Mouse (Mus musculus) midbrain, embryonic 14.5 days (tissue): ENCODE measurements around the gene Rab21. TPM values are rescaled to one million over a fixed set of nuclear protein-coding genes. Genes with fewer than 3 reads are reported as not detected.
A peak's percentile ranks its signal among the peaks of the same experiment; 100 is the strongest.
"Not testable (repeated sequence)": the region's sequence is repeated elsewhere in the genome, so short reads cannot be mapped to it uniquely, and the experiment has no call there.

Experiments used
- ATAC-seq: fragments of 200-750 bp; cut with Nextera tagmentation; 2 replicates; pipeline ENCODE4 v1.8.0; 2017; ENCODE audit warnings: moderate number of reproducible peaks, moderate library complexity; ENCODE audit not compliant: low FRiP score, low TSS enrichment
- DNase-seq: peaks from one replicate; pipeline ENCODE4 v3.0.0-alpha.2; 2015
- H3K27ac ChIP-seq: fragments of 300-500 bp; sonication (generic); replicated peaks from 2 replicates; pipeline ENCODE4 v1.5.1; 2014; ENCODE audit warnings: mild to moderate bottlenecking, low read depth, low read length, moderate library complexity
- H3K27me3 ChIP-seq: fragments of 300-500 bp; sonication (generic); 2 replicates; pipeline ENCODE4 v1.6.1; 2014; ENCODE audit warnings: low read length, control low read depth, mixed read lengths; ENCODE audit not compliant: control insufficient read depth, insufficient read depth
- H3K36me3 ChIP-seq: fragments of 300-500 bp; sonication (generic); 2 replicates; pipeline ENCODE4 v1.6.1; 2014; ENCODE audit warnings: low read length, control low read depth; ENCODE audit not compliant: control insufficient read depth, insufficient read depth
- H3K4me1 ChIP-seq: fragments of 300-500 bp; sonication (generic); 2 replicates; pipeline ENCODE4 v1.6.1; 2014; ENCODE audit warnings: mild to moderate bottlenecking, antibody characterized with exemption, low read length, control low read depth; ENCODE audit not compliant: control insufficient read depth, insufficient read depth
- H3K4me2 ChIP-seq: fragments of 300-500 bp; sonication (generic); 2 replicates; pipeline ENCODE4 v1.6.1; 2014; ENCODE audit warnings: mild to moderate bottlenecking, low read length, moderate library complexity
- H3K4me3 ChIP-seq: fragments of 300-500 bp; sonication (generic); replicated peaks from 2 replicates; pipeline ENCODE4 v1.5.1; 2014; ENCODE audit warnings: low read depth, low read length
- H3K9ac ChIP-seq: fragments of 300-500 bp; sonication (generic); replicated peaks from 2 replicates; pipeline ENCODE4 v1.6.1; 2014; ENCODE audit warnings: mild to moderate bottlenecking, low read length, moderate library complexity
- H3K9me3 ChIP-seq: fragments of 300-500 bp; sonication (generic); 2 replicates; pipeline ENCODE4 v1.6.1; 2016; ENCODE audit warnings: low read length, control low read depth, mixed read lengths; ENCODE audit not compliant: control insufficient read depth
- WGBS: fragments of 180-500 bp; shearing (Covaris S2); extraction: QIAGEN DNeasy Blood & Tissue Kit; methylation state at CpG from one replicate; pipeline ENCODE4 v1.1.7; 2014; 5-methylcytosine and 5-hydroxymethylcytosine counted together
- polyA plus RNA-seq: library from polyadenylated mRNA; unstranded; fragments of >200 nt; fragmentation: Nextera tagmentation; extraction: Ambion mirVana; gene quantifications from 2 replicates; pipeline ENCODE4 v1.2.1, GENCODE M21; 2014

Rab21 gene
- polyA plus RNA-seq, 1 experiment from 2014 or later: 12.8 TPM

DNA sequence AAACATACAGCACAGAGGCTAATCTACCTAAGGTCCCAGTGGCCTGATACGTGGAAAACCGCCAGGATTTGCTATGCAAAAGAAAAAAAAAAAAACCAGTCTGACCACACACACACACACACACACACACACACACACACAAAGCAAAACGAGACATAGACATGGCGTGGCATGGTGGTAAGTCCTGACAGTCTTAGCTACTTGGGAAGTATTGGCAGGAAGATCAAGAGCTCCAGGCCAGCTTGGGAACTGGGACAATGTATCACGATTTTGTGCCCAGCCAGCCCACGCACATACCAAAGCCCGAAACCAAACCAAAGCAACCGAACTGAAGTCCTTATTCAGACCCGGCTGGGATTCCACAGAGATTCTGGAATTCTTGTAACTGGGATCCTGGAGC lies 18.1 kb upstream of the Rab21 start:
- Histone ChIP-seq H3K27me3 (no peaks in the 10 kb centered on the region), H3K9me3 (no peaks in the 10 kb centered on the region), H3K36me3 (peaks cover 5% of the 10 kb centered on the region; the same call in 1 of the 2 replicates), H3K9ac (no peak overlapping the region), H3K4me1 (no peaks in the 10 kb centered on the region), H3K4me3 (no peak overlapping the region), H3K4me2 (no peak overlapping the region), H3K27ac (no peak overlapping the region)
- no peak for DNase-seq
- ATAC-seq: no peak
- WGBS: 84% methylated on average over 9 of the region's 9 CpGs

DNA sequence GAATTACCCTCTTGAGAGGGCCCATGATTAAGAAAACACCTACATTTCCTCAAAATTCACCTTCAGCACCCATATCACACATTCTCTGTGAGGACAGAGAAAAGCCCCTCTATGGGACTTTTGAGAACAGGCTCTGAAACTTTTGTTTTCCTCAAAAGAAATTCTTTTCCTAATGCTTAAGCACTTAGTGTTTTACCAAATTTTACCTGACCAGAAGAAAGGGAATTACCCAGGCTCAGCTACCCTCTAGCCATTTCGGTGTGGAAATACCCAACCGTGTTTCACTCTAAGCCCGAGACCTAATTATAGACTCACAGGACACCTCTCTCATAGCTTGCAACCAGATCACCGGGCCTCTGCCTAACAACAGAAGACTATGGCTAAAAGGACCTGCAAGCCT lies 17.6 kb upstream of the Rab21 start:
- H3K4me1 ChIP-seq: no peaks in the 10 kb centered on the region
- no peak for ATAC-seq
- no peaks in the 10 kb centered on the region for H3K27me3 ChIP-seq
- H3K9me3 ChIP-seq: no peaks in the 10 kb centered on the region
- no peaks in the 10 kb centered on the region for H3K36me3 ChIP-seq
- WGBS: 91% methylated on average over 4 of the region's 4 CpGs
- no peak overlapping the region for H3K27ac ChIP-seq
- H3K9ac ChIP-seq: no peak overlapping the region
- no peak for DNase-seq
- H3K4me2 ChIP-seq: no peak overlapping the region
- H3K4me3 ChIP-seq: no peak overlapping the region

DNA sequence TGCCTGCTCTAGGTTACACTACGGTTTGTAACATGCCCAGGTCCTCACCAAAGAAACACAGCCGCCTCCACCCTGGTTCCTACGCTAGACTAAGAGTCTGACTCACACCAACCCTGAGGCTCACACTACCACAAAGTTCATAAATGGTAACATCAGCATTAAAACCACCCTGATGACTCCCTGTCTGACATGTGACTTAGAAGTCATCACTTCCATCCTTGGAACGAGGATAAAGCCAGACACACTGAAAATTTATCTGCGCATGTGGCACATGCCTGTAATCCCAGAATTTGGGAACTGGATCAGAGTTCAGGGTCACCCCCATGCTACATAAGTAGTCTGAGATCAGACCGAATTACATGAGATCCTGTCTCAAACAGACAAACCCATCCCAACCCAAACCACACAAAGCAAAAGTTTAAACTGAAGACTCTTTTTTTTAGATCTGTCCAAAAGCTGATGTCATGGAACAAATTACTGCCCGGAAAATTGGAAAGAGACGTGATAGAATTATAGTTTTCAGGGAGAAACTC lies 17.1 kb upstream of the Rab21 start:
- H3K9ac ChIP-seq: no peak overlapping the region
- H3K27ac ChIP-seq: no peak overlapping the region
- DNase-seq (no peak), ATAC-seq (no peak)
- H3K4me3 ChIP-seq: no peak overlapping the region
- no peaks in the 10 kb centered on the region for H3K36me3 ChIP-seq
- no peaks in the 10 kb centered on the region for H3K27me3 ChIP-seq
- no peak overlapping the region for H3K4me2 ChIP-seq
- H3K4me1 ChIP-seq: no peaks in the 10 kb centered on the region
- 89% methylated on average over 8 of the region's 8 CpGs for WGBS
- H3K9me3 ChIP-seq: no peaks in the 10 kb centered on the region

DNA sequence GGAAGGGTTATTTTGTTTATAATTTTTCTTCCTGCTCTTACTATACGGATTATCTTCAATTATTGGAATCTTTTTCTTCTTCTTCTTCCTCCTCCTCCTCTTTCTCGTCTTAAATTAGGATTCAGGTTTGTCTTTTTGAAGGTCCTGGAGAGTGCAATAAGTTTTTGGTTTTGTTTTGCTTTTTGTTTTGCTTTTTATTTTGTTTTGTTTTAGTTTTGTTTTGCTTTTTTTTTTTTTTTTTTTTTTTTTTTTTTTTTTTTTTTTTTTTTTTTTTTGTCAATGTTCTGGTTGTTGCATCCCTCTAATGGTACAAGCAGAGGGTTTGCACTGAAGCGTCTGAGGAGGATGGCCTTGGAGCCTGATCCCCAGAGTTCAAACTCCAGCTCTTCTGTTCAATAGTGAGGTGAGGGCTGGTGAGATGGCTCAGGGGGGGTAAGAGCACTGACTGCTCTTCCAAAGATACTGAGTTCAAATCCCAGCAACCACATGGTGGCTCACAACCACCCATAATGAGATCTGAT lies 13.7 kb upstream of the Rab21 start:
- no peak overlapping the region for H3K9ac ChIP-seq
- ATAC-seq (no peak), DNase-seq (no peak)
- no peak overlapping the region for H3K27ac ChIP-seq
- H3K4me2 ChIP-seq: no peak overlapping the region
- H3K4me3 ChIP-seq: no peak overlapping the region
- WGBS: 82% methylated on average over 3 of the region's 3 CpGs
- H3K27me3 ChIP-seq: no peaks in the 10 kb centered on the region
- no peaks in the 10 kb centered on the region for H3K36me3 ChIP-seq
- H3K9me3 ChIP-seq: no peaks in the 10 kb centered on the region
- H3K4me1 ChIP-seq: no peaks in the 10 kb centered on the region

DNA sequence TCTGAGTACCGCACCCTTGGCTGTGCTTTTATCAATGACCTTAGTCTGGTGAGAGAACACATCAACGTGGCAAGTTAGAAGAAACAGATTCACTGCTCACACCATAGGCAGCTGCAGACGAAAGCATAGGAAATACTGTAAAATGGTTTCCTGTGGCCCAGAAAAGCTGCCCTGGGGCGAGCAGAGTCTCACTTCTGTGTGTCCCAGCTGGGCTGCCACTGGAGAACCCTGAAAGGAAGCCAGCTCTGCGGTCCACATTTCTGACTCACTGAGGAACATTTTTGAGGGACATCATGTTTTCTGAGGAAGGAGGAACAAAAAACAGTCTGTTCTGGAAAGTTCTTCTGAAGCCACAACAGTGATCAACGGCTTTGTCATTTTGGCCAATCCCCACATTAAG lies 13.1 kb upstream of the Rab21 start:
- H3K27me3 ChIP-seq: no peaks in the 10 kb centered on the region
- ATAC-seq (no peak), DNase-seq (no peak)
- no peak overlapping the region for H3K4me2 ChIP-seq
- no peak overlapping the region for H3K27ac ChIP-seq
- H3K4me3 ChIP-seq: no peak overlapping the region
- H3K36me3 ChIP-seq: no peaks in the 10 kb centered on the region
- H3K9me3 ChIP-seq: no peaks in the 10 kb centered on the region
- H3K9ac ChIP-seq: no peak overlapping the region
- WGBS: 88% methylated on average over 6 of the region's 6 CpGs
- H3K4me1 ChIP-seq: no peaks in the 10 kb centered on the region

DNA sequence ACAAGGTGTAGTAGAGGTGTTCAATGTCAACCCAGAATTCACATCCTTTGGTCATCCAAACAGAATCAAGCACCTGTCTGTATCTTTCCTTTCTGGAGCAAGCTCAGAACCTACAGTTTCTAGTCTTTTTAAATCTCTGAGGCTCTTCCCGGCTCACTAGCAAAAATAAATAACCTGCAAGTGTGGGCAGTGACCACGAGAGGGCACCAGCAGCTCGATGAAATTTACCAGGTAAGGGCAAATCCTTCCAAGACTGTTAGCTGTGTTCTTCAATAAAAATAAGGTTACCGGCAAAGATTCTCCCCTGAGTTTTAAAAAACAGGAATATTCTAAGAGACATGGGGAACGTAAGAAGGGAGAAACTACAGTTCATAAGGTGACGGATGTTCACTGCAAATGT lies 7.9 kb upstream of the Rab21 start:
- H3K27me3 ChIP-seq: no peaks in the 10 kb centered on the region
- H3K4me1 ChIP-seq: no peaks in the 10 kb centered on the region
- no peaks in the 10 kb centered on the region for H3K36me3 ChIP-seq
- no peaks in the 10 kb centered on the region for H3K9me3 ChIP-seq
- H3K4me3 ChIP-seq: no peak overlapping the region
- 8% methylated on average over 6 of the region's 6 CpGs for WGBS
- H3K27ac ChIP-seq: no peak overlapping the region
- ATAC-seq (no peak), DNase-seq (peak; percentile 89)
- no peak overlapping the region for H3K9ac ChIP-seq
- H3K4me2 ChIP-seq: no peak overlapping the region

DNA sequence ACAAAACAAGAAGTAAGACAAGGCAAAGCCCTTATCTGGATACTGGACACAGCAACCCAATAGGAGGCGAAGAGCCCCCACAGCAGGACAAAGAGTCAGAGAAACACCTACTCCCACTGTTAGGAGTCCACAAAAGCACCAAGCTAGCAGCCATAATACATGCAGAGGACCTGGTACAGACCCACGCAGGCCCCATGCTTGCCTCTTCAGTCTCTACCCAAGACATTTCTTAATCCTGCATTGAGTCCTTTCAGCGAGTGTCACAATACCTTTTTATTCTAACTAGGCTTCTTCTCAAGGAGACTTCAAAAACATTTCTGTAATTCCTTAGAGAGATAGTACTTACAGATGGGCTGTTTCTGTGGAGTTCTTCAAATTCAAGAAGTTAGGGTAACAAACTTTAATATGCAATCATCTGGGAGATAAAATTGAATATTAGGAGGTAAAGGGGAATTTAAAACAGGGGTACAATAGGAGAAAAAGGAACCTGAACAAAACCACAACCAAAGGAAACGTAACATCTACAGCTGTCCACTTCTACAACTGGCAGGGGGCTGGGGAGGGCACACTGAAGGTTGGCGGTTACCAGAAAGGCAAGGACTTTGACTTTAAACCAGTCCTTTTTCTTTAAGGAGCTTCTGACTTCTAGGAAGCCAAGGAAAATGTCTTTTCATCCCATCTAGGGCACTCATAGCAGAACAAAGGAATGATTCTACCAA lies 6.1 kb upstream of the Rab21 start:
- H3K4me2 ChIP-seq: no peak overlapping the region
- no peak for DNase-seq

DNA sequence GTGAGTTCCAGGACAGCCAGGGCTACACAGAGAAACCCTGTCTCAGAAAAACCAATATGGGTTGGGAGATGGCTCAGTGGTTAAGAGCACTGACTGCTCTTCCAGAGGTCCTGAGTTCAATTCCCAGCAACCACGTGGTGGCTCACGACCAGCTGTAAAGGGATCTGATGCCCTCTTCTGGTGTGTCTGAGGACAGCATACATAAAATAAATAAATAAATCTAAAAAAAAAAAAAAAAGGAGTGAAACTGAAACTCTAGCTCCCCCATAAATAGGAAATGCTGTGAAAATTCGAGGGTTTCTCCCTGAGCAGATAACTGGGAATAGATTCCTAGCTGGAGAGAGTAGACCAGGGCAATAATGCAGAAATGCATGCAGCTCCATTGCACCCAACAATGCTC lies 3.0 kb upstream of the Rab21 start:
- not testable (repeated sequence) for ATAC-seq
- WGBS: 79% methylated on average over 3 of the region's 3 CpGs

More for the DNA sequence above, 6.1 kb upstream of the Rab21 start:
- Histone ChIP-seq H3K9ac (no peak overlapping the region), H3K4me3 (no peak overlapping the region), H3K9me3 (no peaks in the 10 kb centered on the region), H3K27ac (no peak overlapping the region), H3K27me3 (no peaks in the 10 kb centered on the region), H3K4me1 (0 out of 2 replicates have a peak, but pooled peaks cover under 1% of the 10 kb centered on the region), H3K36me3 (no peaks in the 10 kb centered on the region)
- ATAC-seq: no peak
- 61% methylated on average over 5 of the region's 5 CpGs for WGBS

DNA sequence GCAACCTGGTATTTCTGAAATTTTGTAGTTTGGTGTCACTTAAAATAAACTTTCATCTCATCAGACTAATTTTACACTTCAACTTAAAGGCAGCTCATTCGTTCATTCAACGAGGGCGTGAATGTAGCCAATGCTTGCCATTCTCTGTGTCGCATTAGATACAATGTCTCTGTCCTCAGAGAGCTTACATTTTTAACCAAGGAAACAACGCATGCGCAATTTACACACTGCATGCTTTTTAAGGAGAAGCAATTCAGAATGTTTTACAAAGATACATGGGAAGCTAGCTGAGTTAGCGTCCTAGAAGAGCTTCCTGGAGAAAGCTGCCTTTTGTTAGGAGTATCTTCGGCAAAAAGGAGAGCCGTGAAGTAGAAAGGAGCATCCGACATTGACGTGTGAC lies 919 bp upstream of the Rab21 start:
- peak; percentile 55 for DNase-seq
- no peaks in the 10 kb centered on the region for H3K36me3 ChIP-seq
- H3K4me2 ChIP-seq: peak overlapping the region; percentile 61
- H3K27me3 ChIP-seq: no peaks in the 10 kb centered on the region
- no peak for ATAC-seq
- H3K9me3 ChIP-seq: no peaks in the 10 kb centered on the region
- H3K9ac ChIP-seq: peak overlapping the region; percentile 93
- peak overlapping the region; percentile 73 for H3K4me3 ChIP-seq
- peaks cover 25% of the 10 kb centered on the region for H3K4me1 ChIP-seq
- H3K27ac ChIP-seq: peak overlapping the region; percentile 97
- 57% methylated on average over 11 of the region's 11 CpGs for WGBS

More for the DNA sequence above, 3.0 kb upstream of the Rab21 start:
- not testable (repeated sequence) for H3K4me3 ChIP-seq, H3K9me3 ChIP-seq, H3K27me3 ChIP-seq, H3K27ac ChIP-seq, H3K36me3 ChIP-seq, H3K9ac ChIP-seq, DNase-seq, H3K4me2 ChIP-seq
- H3K4me1 ChIP-seq: peaks cover 14% of the 10 kb centered on the region
